Mouse (Mus musculus) bone marrow, adult 2 months (tissue): Measurements from ENCODE around the gene Armc2. TPM values are rescaled to one million over a fixed set of nuclear protein-coding genes. Genes with fewer than 3 reads are reported as not detected.
A peak's percentile ranks its signal among the peaks of the same experiment; 100 is the strongest.

Source experiments
- H3K27ac ChIP-seq: fragments of 200-500 bp; 2 replicates; pipeline ENCODE4 v1.5.1; 2012; ENCODE audit warnings: low read depth, mild to moderate bottlenecking, control low read depth, inconsistent platforms, low read length; ENCODE audit not compliant: control insufficient read depth, poor library complexity, insufficient read depth
- H3K4me1 ChIP-seq: fragments of 200-500 bp; 2 replicates; pipeline ENCODE4 v1.6.1; 2011; ENCODE audit warnings: low read length; ENCODE audit not compliant: control insufficient read depth, insufficient read depth
- H3K4me3 ChIP-seq: fragments of 200-500 bp; replicated peaks from 2 replicates; pipeline ENCODE3; 2011; ENCODE audit warnings: mild to moderate bottlenecking, low read depth, low read length, control low read depth; ENCODE audit not compliant: control insufficient read depth
- CTCF ChIP-seq: fragments of 200-500 bp; IDR thresholded peaks from 2 replicates; pipeline ENCODE4 v1.5.1; 2011; ENCODE audit warnings: low read length, control low read depth; ENCODE audit not compliant: control insufficient read depth, insufficient read depth
- POLR2A ChIP-seq: fragments of 200-500 bp; IDR thresholded peaks from 2 replicates; pipeline ENCODE4 v1.6.1; 2011; ENCODE audit warnings: low read depth, mild to moderate bottlenecking, control low read depth, low read length, borderline replicate concordance; ENCODE audit not compliant: control insufficient read depth
- WGBS: fragments of 180-500 bp; shearing (Covaris S2); methylation state at CpG from one replicate; pipeline ENCODE4 v1.1.7; 2018; 5-methylcytosine and 5-hydroxymethylcytosine counted together
- polyA plus RNA-seq: library from polyadenylated mRNA; stranded (reverse); fragments of >200 nt; gene quantifications from 2 replicates; pipeline ENCODE4 v1.2.4, GENCODE M21; 2011; ENCODE audit warnings: low replicate concordance; ENCODE audit not compliant: missing spikeins, insufficient read depth, insufficient read length

Gene Armc2
- polyA plus RNA-seq, 1 experiment, result 0.30 TPM

- TF ChIP-seq POLR2A (no peak), CTCF (no peak)
Measured at GRCm38 (mm10) chr10:41896425-41896824, 121.8 kb downstream of the Armc2 start.

GRCm38 (mm10) chr10:41893433-41894411 lies 124.5 kb downstream of the Armc2 start:
- 32% methylated on average over 4 of the region's 4 CpGs for WGBS
- no peak for TF ChIP-seq CTCF
- no peak for TF ChIP-seq POLR2A
- H3K4me3 ChIP-seq, result no peak overlapping the region
- no peak overlapping the region; the same call in 1 of the 2 replicates for H3K27ac ChIP-seq
- H3K4me1 ChIP-seq, result peaks cover 1% of the 10 kb centered on the region

More at GRCm38 (mm10) chr10:41896425-41896824, 121.8 kb downstream of the Armc2 start:
- Histone ChIP-seq H3K4me1 (no peaks in the 10 kb centered on the region; the same call in none of the 2 replicates), H3K27ac (no peak overlapping the region), H3K4me3 (no peak overlapping the region)

- Histone ChIP-seq H3K27ac (no peak overlapping the region), H3K4me3 (no peak overlapping the region), H3K4me1 (peaks cover 4% of the 10 kb centered on the region)
- WGBS, result 51% methylated on average over 4 of the region's 4 CpGs
- TF ChIP-seq CTCF, result no peak
- TF ChIP-seq POLR2A, result no peak
Measured at GRCm38 (mm10) chr10:41891312-41891711, 126.9 kb downstream of the Armc2 start.

DNA sequence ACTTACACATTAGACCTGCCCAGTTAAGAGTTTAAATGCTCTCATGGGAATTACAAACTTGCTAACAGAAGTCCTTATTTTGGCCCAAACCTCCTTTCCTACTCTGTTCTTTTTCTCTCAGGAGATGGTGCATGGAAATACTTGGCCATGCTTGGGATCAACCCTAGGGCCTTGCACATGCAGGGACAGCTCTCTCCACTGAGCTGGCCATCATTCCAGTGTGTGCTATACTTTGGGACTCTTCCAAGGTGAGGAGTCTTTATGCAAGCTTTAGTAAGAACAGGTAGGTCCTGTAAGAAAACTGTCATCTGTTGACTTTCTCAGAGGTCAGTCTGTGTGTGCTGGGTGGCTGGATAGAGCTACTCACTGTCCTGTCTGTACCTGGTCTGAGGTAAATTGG lies 127.7 kb downstream of the Armc2 start:
- H3K27ac ChIP-seq, result no peak overlapping the region
- peaks cover 4% of the 10 kb centered on the region for H3K4me1 ChIP-seq
- TF ChIP-seq CTCF (no peak), POLR2A (no peak)
- no peak overlapping the region for H3K4me3 ChIP-seq

DNA sequence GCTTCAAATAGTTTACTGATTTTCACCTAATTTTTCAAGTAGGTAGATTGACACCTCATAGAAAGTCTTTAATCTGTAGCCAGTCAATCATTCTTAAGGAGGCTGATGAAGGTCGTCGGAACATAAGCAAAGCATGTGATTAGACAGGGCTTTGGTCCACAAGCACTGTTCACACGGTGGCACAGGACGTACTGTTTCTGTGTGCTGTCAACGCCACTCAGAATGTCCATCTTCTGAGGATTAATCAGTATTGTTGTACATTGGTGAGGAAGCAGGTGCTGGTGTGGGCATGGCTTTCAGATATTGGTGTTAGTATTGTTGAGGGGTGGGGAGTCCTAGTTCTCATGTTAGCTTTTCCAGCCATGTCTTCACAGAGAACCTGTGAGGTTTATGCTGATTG lies 128.7 kb downstream of the Armc2 start:
- Histone ChIP-seq H3K27ac (no peak overlapping the region), H3K4me3 (peak overlapping the region; percentile 62), H3K4me1 (peaks cover 4% of the 10 kb centered on the region)
- 23% methylated on average over 5 of the region's 5 CpGs for WGBS
- no peak for TF ChIP-seq CTCF
- TF ChIP-seq POLR2A, result no peak

DNA sequence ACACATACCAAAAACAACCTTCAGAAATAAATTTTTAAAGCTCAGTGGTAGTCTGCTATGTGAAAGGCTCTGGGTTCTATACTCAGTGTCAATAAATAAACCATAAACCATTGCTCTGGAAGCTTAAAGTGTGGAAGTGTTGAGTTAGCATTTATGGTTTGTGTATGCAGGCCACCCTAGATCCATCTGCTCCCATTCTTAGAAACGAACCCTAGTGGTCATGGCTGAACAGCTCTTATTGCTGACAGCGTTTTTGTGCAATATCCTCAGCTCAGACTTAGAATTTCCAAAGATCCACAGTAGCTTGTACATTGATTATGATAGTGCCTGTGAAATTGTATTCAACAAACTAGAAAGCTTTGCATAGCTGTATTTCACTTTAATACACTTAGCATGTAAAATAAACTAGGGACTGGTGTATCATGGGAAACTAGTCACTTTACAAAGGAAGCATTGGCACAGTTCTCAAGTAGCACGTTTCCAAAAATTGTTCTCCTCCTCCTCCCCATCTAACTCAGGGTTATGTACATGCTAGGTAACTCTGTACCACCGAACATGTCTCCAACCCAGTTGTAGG lies 129.8 kb downstream of the Armc2 start:
- peak overlapping the region; percentile 100 for H3K4me3 ChIP-seq
- H3K4me1 ChIP-seq, result peaks cover 4% of the 10 kb centered on the region
- no peak overlapping the region for H3K27ac ChIP-seq
- 0% methylated on average over 4 of the region's 4 CpGs for WGBS
- TF ChIP-seq CTCF (no peak), POLR2A (no peak)

DNA sequence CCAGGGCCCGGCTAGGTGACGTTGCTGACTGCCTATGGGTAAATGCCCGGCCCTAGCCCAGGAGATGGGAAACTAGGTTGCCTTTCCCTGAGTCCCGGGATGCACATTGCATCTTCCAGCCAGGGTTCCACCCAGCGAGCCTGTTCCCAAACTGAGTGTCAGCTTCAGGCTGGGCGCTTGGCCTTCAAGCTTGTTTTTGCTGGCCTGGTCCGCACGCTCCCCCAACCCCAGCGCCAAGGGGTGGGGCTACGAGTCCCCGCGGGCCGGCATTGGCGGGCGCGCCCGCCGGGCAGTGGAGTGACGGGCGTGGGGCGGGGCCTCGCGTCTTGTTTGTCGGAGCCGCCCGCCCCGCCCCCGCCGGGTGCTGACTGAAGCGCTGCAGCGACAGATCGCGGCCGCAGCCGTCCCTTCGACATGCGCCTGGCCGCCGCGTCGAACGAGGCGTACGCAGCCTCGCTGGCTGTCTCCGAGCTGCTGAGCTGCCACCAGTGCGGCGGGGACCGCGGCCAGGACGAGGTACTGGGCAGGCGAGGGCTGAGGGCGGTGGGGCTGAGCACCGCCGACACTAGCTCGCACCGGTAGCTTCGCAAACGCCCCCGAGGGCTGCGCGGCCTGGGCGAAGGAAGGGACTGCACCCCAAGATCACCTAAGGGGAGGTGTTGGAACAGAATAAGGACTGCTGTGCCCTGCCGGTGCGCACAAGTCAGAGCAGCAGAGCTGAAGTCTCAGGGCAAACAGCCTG lies 131.0 kb downstream of the Armc2 start:
- WGBS, result under 1% methylated on average over 65 of the region's 65 CpGs
- TF ChIP-seq POLR2A, result peak; percentile 94
- TF ChIP-seq CTCF, result peak; percentile 9; the same call in 1 of the 2 replicates
- Histone ChIP-seq H3K4me1 (peaks cover 5% of the 10 kb centered on the region), H3K27ac (peak overlapping the region; percentile 100), H3K4me3 (peak overlapping the region; percentile 100)

DNA sequence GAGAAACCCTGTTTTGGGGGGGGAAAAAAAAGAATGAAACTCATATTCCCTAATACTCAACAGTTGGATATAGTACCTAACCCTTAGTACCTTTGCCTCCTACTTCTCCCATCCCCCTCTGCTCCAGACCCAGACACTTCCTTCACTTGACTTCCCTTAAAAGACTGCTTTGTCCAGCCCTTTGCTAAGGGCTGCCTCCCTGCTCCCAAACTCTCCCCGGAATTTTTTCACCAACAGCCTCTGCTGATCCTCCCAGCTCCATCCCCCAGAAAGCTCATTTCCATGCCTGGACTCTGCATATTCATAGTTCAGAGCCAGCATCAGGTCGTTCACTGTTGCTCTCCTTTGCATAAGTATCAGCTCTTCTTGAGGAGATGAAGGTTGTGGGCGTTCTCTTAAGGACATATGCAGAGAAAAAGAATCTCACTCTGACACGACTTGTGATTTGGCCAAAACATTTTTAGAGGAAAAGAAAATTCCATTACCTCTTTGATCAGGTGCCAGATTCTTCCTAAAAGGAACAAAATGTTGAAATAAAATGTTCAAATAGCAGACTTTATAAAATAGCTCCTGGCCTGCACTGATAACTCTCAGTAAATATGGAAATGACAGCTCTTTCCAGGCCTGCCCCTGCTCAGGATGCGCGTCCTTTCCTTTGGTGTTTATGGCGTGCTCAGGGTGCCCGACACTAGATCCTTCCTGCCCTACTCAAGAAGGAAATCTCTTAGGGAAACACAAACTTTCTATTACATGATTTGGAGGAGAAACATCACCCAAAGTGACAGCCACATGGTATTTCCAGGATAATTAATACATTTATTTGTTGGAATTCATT lies 134.3 kb downstream of the Armc2 start:
- WGBS, result 67% methylated on average over 8 of the region's 8 CpGs
- Histone ChIP-seq H3K27ac (no peak overlapping the region), H3K4me1 (peaks cover 4% of the 10 kb centered on the region), H3K4me3 (no peak overlapping the region)
- no peak for TF ChIP-seq CTCF
- no peak for TF ChIP-seq POLR2A
